Mouse (Mus musculus): ENCODE data around the gene Hacd4.

DNA sequence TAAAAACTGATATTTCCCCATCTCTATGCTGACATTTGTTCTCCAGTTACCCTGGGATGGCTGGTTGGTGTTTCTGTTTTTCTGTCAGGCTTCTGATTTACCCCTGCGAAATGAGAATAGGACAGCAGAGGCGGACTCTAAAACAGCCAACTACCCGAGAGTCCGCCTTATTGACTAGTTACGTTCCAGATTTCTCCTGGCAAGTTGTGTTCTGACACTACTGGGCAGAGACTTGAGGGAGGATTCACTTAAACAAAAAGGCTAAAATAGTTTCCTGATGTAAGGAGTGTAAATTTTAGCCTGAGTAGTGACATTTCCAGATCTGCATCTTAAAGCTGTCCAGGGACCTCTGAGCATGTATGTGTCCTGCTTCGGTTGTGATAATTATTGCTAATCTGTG, 35.8 kb downstream of the Hacd4 start:
- no peak for TF ChIP-seq POLR2A (IDR thresholded peaks at IDR 0.05; ENCODE audit: low read depth, low read length)
- no peak for TF ChIP-seq CTCF (IDR thresholded peaks at IDR 0.05; ENCODE audit: borderline replicate concordance, insufficient read depth, low read length)

Measured in embryonic fibroblast, embryonic 13.5 days (primary cell).